Mouse (Mus musculus) frontal cortex, postnatal 36 days (tissue): ENCODE results near the gene Trim65.
"Not testable (repeated sequence)": the region's sequence is repeated elsewhere in the genome, so short reads cannot be mapped to it uniquely, and the experiment has no call there.

Experiments used
- DNase-seq, 2 experiments: peaks; one replicate each; pipeline ENCODE4 v3.0.0; 2022; ENCODE audit warnings: low spot score in 2 of 2

Gene Trim65

GRCm38 (mm10) chr11:116138468-116139138, 7.7 kb upstream of the Trim65 start, which contains the start of gene Mrpl38:
TSS of gene Mrpl38 (minus strand) at chr11:116138868.
- DNase-seq, result peak; percentile 75 to 77

GRCm38 (mm10) chr11:116138096-116138467, 7.2 kb upstream of the Trim65 start:
- DNase-seq, result no peak

DNA sequence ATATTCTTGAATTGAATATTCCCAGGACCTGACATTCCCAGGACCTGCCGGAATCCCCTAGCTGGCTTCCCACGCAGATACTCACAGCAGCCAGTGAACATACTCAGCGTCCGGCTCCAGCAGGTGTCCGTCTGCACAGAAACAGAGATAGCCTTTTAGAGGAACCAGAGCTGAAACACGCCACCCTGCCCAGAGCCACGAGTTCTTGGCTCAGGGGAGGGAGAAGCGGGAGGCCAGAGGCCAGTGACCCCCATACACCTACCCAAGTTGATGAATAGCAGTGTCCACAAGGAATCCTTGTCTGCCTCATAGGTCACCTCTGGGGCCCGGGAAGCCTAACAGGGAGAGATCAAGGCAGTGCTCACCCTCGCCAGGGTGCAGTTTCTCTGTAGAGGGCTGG, 3.2 kb upstream of the Trim65 start:
- DNase-seq, result no peak

DNA sequence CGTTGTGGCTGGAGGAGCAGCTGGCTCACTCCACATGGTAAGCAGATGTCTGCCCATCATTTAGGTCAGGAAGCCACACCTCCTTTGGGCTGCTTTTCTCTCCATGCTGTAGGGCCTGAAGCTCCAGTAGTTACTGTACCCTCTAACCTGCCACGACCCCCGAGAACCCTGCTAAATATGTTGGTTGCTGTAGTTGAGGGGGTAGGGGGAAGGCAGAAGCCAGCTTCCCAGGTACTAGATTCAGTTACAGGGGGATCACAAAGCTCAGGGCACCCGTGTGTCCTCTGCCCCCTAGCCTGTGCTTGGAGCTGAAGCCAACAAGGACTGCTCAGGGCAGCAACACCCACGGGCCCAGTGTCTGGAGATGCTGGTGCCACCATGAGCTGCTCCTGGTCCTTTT, 2.6 kb upstream of the Trim65 start:
- no peak for DNase-seq

GRCm38 (mm10) chr11:116132366-116133333, 1.7 kb upstream of the Trim65 start:
- DNase-seq, result no peak

- no peak for DNase-seq
Measured at GRCm38 (mm10) chr11:116131349-116132170, 632 bp upstream of the Trim65 start.

GRCm38 (mm10) chr11:116129993-116130487, 888 bp downstream of the Trim65 start:
- no peak for DNase-seq

GRCm38 (mm10) chr11:116129091-116129790, 1.7 kb downstream of the Trim65 start:
- no peak for DNase-seq

DNA sequence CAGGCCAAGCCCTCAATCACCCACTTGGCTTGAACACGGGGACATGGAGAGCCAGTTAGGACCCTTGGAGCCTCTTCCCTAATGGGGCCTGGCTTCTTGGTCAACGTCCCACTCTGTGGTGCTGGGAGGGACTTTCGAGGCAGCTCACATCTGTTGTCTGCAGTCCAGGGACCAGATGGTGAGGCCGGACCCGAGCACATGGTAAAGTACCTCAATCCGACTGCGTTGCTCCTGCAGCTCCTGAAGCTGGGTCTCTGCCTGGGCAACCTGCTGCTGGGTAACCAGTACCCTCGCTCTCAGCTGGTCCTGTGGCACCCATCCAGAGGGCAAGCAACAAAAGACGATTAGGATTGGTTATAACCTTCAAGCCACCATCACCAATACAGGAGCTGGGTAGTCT, 2.9 kb downstream of the Trim65 start:
- DNase-seq, result no peak

GRCm38 (mm10) chr11:116127156-116127980, 3.6 kb downstream of the Trim65 start, which contains the start of gene Trim47:
TSS of gene Trim47 (minus strand) at chr11:116127210.
- DNase-seq, result no peak

GRCm38 (mm10) chr11:116126261-116126660, 4.7 kb downstream of the Trim65 start:
- no peak for DNase-seq

DNA sequence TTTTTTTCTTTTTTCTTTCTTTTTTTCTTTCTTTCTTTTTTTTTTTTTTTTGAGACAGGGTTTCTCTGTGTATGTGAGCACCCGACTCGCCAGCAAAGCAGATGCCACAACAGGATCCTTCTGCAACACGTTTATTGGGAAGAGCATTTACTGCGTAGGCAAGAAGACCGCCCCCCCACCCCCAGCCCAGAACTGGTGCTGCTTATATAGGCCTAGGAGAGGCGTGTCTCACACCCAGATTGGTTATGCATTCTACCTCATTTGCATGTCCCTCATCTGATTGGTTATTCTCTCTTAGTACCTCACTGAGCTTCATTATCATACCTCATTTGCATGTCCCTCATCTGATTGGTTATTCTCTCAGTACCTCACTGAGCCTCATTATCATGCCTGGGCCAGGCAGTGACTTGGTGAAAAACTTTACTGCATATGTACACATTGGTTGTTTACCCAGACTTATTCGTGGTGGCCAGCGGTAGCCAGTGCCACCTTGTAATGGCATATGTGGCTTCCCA, 9.1 kb downstream of the Trim65 start:
- DNase-seq, result not testable (repeated sequence)

DNA sequence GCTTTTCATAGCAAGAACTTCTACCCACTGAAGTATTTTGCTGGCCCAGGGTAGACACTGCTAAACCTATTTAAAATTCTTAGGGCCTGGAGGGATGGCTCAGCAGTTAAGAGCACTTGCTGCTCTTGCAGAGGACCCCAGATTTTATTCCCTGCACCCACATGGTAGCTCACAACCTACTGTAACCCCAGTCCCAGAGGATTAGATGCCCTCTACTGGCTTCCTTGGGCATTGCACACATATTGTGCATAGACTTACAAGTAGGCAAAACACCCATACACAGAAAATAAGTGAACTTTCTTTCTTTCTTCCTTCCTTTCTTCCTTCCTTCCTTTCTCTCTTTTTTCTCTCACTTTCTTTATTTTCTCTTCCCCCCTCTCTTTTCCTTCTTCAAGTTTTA, 13.1 kb downstream of the Trim65 start:
- DNase-seq, result no peak

DNA sequence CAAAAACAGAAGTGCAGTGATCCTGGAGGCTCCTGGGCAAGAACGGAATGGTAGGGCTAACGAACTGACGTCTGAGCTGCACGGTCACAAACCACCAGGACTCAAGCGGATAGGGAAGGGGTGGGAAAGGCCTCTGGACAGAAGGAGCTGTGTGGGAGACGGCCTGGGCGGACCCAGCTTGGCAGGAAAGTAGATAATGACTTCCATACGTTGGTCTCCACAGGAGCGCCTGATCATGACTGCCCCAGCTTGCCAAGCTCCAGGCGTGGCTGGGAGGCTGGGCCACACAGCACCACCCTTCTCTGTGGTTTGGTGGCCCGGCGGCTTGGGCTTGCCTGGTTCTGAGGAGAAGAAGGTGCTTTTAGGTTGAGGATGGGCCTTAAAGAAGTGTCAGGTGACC, 13.7 kb downstream of the Trim65 start:
- no peak for DNase-seq

DNA sequence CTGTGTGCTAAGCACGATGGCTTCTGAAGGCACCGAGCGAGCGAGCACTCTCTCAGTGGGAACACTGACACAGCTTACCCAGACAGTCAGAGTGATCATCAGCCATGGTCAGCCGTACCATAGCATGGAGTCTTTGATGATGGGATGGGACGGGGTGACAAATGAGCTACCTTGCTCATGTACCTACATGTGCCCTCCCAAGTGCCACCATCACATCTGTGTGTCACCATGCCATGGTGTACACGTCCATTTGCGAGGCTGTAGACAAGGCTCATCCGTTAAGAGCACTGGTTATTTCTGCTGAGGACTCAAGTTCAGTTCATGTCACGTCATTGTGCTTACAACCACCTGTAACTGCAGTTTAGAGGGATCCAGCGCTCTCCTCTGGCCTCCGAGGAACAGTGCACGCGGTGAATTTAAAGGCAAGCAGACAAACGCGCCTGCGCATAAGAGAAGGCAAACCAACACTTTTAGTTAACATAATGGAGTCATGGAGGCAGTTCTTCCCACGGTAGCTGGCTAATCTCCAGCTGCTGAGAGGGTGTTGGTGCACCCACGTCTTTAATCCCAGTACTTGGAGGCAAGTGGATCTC, 19.2 kb downstream of the Trim65 start:
- DNase-seq, result no peak

DNA sequence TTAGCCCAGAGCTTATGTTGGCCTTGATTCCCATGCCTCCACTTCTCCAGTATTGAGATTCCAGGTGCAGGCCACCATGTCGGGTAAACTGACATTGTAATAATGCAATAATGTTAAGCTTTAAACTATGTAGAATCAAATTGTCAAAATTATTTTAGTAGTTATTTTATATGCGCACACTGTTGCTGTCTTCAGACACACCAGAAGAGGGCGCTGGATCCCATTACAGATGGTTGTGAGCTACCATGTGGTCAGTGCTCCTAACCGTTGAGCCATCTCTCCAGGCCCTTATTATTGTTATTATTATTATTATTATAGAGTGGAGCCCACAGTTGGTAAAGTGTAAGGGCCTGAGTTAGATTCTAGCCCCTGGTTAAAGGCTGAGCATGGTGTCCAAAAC, 19.9 kb downstream of the Trim65 start:
- DNase-seq, result no peak

- no peak for DNase-seq
Measured at GRCm38 (mm10) chr11:116110540-116110939, 20.4 kb downstream of the Trim65 start.

DNA sequence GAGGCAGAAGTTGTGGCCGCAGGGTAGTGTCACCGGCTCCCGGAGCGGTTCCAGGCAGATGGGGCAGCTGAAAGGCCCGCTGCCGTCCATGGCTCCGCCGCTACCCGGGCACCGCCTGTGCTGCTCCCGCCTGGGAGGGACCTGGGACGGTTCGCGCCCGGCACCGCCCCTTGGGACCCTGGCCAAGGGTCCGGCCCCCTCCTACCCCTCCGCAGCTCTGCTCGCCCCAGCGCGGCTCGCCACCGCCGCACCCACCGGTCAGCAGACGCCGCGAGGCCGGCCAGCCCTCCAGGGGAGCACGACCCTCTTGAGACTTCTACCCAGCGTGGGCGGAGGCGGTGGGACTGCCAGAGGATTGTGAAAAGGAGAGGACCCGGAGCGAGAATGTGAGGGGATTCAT, 20.8 kb downstream of the Trim65 start:
- DNase-seq, result no peak

GRCm38 (mm10) chr11:116109441-116110081, 21.4 kb downstream of the Trim65 start:
- no peak for DNase-seq
